Mouse (Mus musculus): Measurements from ENCODE around the gene Cldn19.

DNA sequence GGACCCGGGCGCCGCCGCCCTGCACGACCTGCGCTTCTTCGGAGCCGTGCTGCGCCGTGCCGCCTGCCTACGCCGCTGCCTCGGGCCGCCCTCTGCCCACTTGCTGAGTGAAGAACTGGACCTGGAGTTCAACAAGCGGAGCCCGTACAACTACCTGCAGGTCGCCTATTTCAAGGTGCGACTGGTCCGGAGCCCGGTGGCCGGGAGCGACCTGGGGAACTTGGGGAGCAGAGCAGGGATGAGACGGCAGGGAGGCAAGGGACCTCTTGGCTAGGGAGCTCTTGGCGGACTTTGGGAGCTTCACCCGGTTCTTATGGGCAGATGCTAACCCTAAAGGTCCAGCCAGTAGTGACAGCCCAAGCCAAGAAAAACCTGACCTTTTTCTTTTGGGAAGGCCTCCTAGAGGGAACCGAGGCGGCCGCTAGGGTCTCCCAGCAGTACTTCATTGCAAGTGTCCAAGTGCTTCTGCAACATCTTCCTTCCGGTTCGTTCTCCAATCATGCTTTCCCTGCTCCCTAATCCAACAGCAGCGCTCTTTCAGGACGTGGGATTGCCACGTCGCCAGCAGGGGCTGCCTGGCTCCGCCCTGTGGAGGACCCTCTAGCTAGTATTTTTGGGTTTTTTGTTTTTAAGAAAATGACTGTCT lies 21.8 kb upstream of the Cldn19 start:
- TF ChIP-seq CTCF (IDR thresholded peaks at IDR 0.05; ENCODE audit: borderline replicate concordance, insufficient read depth, low read depth, low read length) (0 out of 2 replicates have a peak, but pooled peaks have one; percentile 7), POLR2A (IDR thresholded peaks at IDR 0.05; ENCODE audit: borderline replicate concordance, insufficient read depth, low read length) (no peak)

Data from cerebellum, adult 2 months (tissue).